In genomic region chr11:94387756-94388155, GRCm38 (mm10) we compare ENCODE assay signal across 35 mouse cellular contexts.
"Had no signal": no experiment of that assay in that cellular context is flagged by ENCODE, and none has a peak within 500 bp of the region (broad histone marks: within the 10 kb centered on the region; RNA-seq: fewer than 3 reads in every experiment).

No protein-coding gene starts in this region.

- H3K27me3 ChIP-seq: kidney, embryonic 15.5 days had no signal

- H3K36me3 ChIP-seq: heart, embryonic 10.5 days; heart, embryonic 12.5 days; heart, embryonic 13.5 days; heart, embryonic 15.5 days; hindbrain, embryonic 10.5 days; hindbrain, embryonic 12.5 days; hindbrain, embryonic 13.5 days; hindbrain, embryonic 15.5 days; intestine, embryonic 15.5 days; kidney, embryonic 15.5 days had no signal

- H3K27ac ChIP-seq: heart, embryonic 10.5 days; heart, embryonic 13.5 days; heart, embryonic 15.5 days; hindbrain, embryonic 10.5 days; hindbrain, embryonic 12.5 days; hindbrain, embryonic 13.5 days; hindbrain, embryonic 14.5 days; hindbrain, embryonic 15.5 days; hindbrain, postnatal 0 days; intestine, embryonic 15.5 days; kidney, postnatal 0 days; layer of hippocampus, adult 2 months had no signal

- H3K9ac ChIP-seq: heart, embryonic 12.5 days; heart, embryonic 13.5 days; heart, embryonic 15.5 days; hindbrain, embryonic 12.5 days; hindbrain, embryonic 13.5 days; hindbrain, embryonic 14.5 days; hindbrain, embryonic 15.5 days; intestine, embryonic 15.5 days; kidney, embryonic 15.5 days had no signal

- H3K4me2 ChIP-seq: heart, embryonic 11.5 days; heart, embryonic 12.5 days; heart, embryonic 13.5 days; heart, embryonic 15.5 days; hindbrain, embryonic 12.5 days; hindbrain, embryonic 13.5 days; hindbrain, embryonic 14.5 days; hindbrain, embryonic 15.5 days; intestine, embryonic 15.5 days; kidney, embryonic 15.5 days had no signal

- ATAC-seq: hindbrain, embryonic 16.5 days; hindbrain, postnatal 0 days; inflammation-experienced regulatory T-cells, adult 6 months; intestine, embryonic 15.5 days; intestine, embryonic 16.5 days; intestine, postnatal 0 days had no signal

- H3K9me3 ChIP-seq: heart, embryonic 10.5 days; heart, embryonic 12.5 days; heart, embryonic 13.5 days; heart, embryonic 15.5 days; hindbrain, embryonic 10.5 days; hindbrain, embryonic 12.5 days; hindbrain, embryonic 13.5 days; hindbrain, embryonic 15.5 days; intestine, embryonic 15.5 days; kidney, embryonic 15.5 days had no signal

- H3K4me3 ChIP-seq: heart, embryonic 10.5 days; heart, embryonic 12.5 days; heart, embryonic 13.5 days; heart, embryonic 15.5 days; hindbrain, embryonic 10.5 days; hindbrain, embryonic 12.5 days; hindbrain, embryonic 13.5 days; hindbrain, embryonic 15.5 days; intestine, embryonic 15.5 days; kidney, embryonic 15.5 days; layer of hippocampus, adult 2 months had no signal

- DNase-seq: heart, postnatal 10 days; heart, postnatal 14 days; heart, postnatal 36 days; heart, postnatal 4 days; kidney, adult 11 months; kidney, adult 18-20 months; kidney, adult 2 months; kidney, adult 8-10 months; kidney, adult 9 months; kidney, postnatal 10 days; kidney, postnatal 14 days; kidney, postnatal 25 days; kidney, postnatal 36 days; kidney, postnatal 4 days; layer of hippocampus, adult 9-11 months; layer of hippocampus, postnatal 36 days had no signal
